Mouse (Mus musculus): ENCODE data around the gene Atg16l1. TPM values are rescaled to one million over a fixed set of nuclear protein-coding genes. Genes with fewer than 3 reads are reported as not detected.
"Not testable (repeated sequence)": the region's sequence is repeated elsewhere in the genome, so short reads cannot be mapped to it uniquely, and the experiment has no call there.

Atg16l1 gene
- polyA plus RNA-seq, 1 experiment from 2014 or later = 31.4 TPM

DNA sequence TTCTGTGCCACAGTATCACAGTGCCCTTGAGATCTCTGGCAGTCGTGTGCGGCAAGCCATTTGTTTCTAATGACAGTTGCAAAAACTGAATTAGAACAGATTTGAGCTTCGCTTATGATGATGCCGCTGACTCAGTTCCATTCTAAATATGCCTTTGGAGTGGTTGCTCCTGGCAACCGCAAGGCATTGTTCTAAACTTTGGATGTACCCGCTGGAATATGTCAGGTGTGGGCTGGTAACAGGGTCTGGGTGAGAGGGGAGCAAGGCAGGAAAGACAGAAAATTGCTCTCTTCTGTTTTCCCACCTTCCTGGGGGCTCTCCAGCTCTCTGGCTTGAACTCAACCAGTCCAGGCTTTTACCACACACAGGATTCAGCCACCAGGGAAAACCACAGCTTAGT is 57.5 kb downstream of the Atg16l1 start:
- Histone ChIP-seq H3K9me3 (replicated peaks) (no peaks in the 10 kb centered on the region), H3K9ac (no peak overlapping the region)
- ATAC-seq (replicated peaks; ENCODE audit: low FRiP score) = no peak

DNA sequence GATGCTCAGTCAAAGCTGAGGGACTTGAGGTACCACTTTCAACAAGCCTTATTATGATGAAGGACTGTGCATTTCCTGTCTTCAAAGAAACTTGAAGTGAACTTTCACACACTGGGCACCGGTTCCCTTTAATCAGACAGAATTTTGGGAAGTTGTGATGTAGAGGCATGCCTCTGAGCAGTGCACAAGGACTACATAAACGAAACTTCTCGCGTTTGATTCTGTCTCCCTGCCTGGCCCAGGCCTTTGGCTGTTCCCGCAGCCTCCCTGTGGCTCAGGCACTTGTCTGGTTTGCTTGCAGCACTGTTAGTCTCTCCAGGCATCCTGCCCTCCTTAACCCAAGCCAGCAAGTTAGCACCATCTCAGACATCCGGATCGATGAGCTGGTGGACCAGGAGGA is 58.0 kb downstream of the Atg16l1 start:
- Histone ChIP-seq H3K9me3 (replicated peaks) (no peaks in the 10 kb centered on the region), H3K4me1 (no peaks in the 10 kb centered on the region), H3K9ac (no peak overlapping the region), H3K4me3 (replicated peaks) (no peak overlapping the region), H3K36me3 (no peaks in the 10 kb centered on the region), H3K4me2 (no peak overlapping the region), H3K27me3 (no peaks in the 10 kb centered on the region), H3K27ac (no peak overlapping the region)
- ATAC-seq (replicated peaks; ENCODE audit: low FRiP score) = no peak
- 74% methylated on average over 7 of the region's 7 CpGs for WGBS

More for the DNA sequence above, 57.5 kb downstream of the Atg16l1 start:
- no peak overlapping the region for H3K4me3 ChIP-seq (replicated peaks)
- WGBS = 82% methylated on average over 6 of the region's 6 CpGs
- H3K27me3 ChIP-seq = no peaks in the 10 kb centered on the region
- H3K4me1 ChIP-seq = no peaks in the 10 kb centered on the region
- H3K4me2 ChIP-seq = no peak overlapping the region
- no peaks in the 10 kb centered on the region for H3K36me3 ChIP-seq
- H3K27ac ChIP-seq = no peak overlapping the region

- Histone ChIP-seq H3K4me3 (replicated peaks) (no peak overlapping the region), H3K27me3 (no peaks in the 10 kb centered on the region), H3K9me3 (replicated peaks) (no peaks in the 10 kb centered on the region), H3K4me2 (no peak overlapping the region), H3K9ac (no peak overlapping the region), H3K36me3 (no peaks in the 10 kb centered on the region), H3K4me1 (no peaks in the 10 kb centered on the region), H3K27ac (no peak overlapping the region)
- ATAC-seq (replicated peaks; ENCODE audit: low FRiP score) = no peak
- 91% methylated on average over 10 of the region's 10 CpGs for WGBS
These were observed 68.8 kb downstream of the Atg16l1 start for GRCm38 (mm10) chr1:87824420-87824995.

- Histone ChIP-seq H3K27ac (no peak overlapping the region), H3K27me3 (no peaks in the 10 kb centered on the region), H3K4me1 (no peaks in the 10 kb centered on the region), H3K4me2 (no peak overlapping the region), H3K9ac (no peak overlapping the region), H3K9me3 (replicated peaks) (no peaks in the 10 kb centered on the region), H3K36me3 (no peaks in the 10 kb centered on the region), H3K4me3 (replicated peaks) (no peak overlapping the region)
- no peak for ATAC-seq (replicated peaks; ENCODE audit: low FRiP score)
- 88% methylated on average over 5 of the region's 5 CpGs for WGBS
These were observed 69.6 kb downstream of the Atg16l1 start for GRCm38 (mm10) chr1:87825281-87825680.

DNA sequence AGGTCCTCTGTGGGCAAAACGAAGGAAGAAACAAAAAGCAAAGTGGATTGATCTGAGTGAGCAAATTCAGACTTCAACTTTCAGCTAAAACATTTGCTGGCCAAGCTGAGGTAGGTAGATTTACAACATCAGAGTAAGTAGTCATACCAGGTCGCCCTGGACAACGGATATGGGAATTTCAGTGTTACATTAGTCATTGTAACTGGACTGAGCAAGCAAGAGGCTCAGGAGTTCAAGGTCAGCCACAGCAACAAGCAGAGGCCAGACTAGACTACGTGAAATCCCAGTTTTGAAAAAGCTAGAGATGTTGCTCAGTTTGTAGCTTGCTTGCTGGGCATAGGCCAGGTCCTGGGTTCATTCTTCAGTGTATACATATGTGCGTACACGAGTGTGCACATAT is 70.3 kb downstream of the Atg16l1 start:
- H3K4me1 ChIP-seq = no peaks in the 10 kb centered on the region
- H3K36me3 ChIP-seq = no peaks in the 10 kb centered on the region
- no peaks in the 10 kb centered on the region for H3K9me3 ChIP-seq (replicated peaks)
- no peak overlapping the region for H3K9ac ChIP-seq
- WGBS = 82% methylated on average over 6 of the region's 6 CpGs
- no peak overlapping the region for H3K27ac ChIP-seq
- H3K4me2 ChIP-seq = no peak overlapping the region
- no peak overlapping the region for H3K4me3 ChIP-seq (replicated peaks)
- ATAC-seq (replicated peaks; ENCODE audit: low FRiP score) = no peak
- H3K27me3 ChIP-seq = no peaks in the 10 kb centered on the region

DNA sequence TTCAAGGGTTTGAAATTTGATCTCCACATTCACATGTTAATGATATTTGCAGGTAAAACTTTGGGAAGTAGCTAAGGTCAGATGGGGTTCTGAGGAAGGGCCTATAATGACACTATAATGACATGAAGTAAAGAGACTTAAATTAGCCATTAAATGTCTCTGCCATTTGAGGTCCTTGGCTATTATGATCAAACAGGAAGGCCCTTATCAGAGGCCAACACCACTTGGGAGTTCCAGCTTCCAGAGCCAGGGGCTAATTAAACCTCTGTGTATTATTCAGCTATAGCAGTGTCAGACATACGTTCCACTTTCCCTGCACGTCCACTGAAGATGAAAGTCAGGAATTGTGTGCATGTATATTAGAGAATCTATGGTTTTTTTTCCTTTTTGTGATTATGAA is 70.8 kb downstream of the Atg16l1 start:
- no peaks in the 10 kb centered on the region for H3K36me3 ChIP-seq
- no peaks in the 10 kb centered on the region for H3K4me1 ChIP-seq
- no peak overlapping the region for H3K27ac ChIP-seq
- H3K9me3 ChIP-seq (replicated peaks) = no peaks in the 10 kb centered on the region
- no peak overlapping the region for H3K4me2 ChIP-seq
- no peaks in the 10 kb centered on the region for H3K27me3 ChIP-seq
- WGBS = 78% methylated on average over 2 of the region's 2 CpGs
- no peak for ATAC-seq (replicated peaks; ENCODE audit: low FRiP score)
- H3K4me3 ChIP-seq (replicated peaks) = no peak overlapping the region
- no peak overlapping the region for H3K9ac ChIP-seq

- not testable (repeated sequence) for H3K9ac ChIP-seq; ATAC-seq (replicated peaks; ENCODE audit: low FRiP score); H3K27me3 ChIP-seq; H3K4me1 ChIP-seq; H3K4me2 ChIP-seq; H3K27ac ChIP-seq; H3K4me3 ChIP-seq (replicated peaks); H3K36me3 ChIP-seq; H3K9me3 ChIP-seq (replicated peaks)
- 91% methylated on average over 1 of the region's 1 CpGs for WGBS
These were observed 71.8 kb downstream of the Atg16l1 start for GRCm38 (mm10) chr1:87827476-87827875.

DNA sequence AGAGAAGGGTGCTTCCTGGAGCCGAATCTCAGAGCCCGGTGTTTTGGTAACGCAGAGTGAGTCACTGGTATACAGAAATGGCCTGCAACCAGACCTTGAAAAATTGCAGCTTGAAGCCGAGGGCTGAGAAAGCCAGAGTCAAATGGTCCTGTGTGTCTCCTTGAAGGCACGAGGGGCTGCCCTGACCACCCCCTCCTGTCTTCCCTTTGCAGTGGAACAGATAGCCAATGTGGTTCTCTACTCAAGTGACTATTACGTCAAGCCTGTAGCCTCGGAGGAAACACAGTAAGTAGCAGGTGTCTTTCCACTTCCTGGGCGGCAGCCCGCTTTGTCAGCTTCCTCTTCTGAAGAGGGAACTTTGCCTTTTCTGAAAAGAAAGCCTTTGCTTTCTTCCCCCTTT is 72.5 kb downstream of the Atg16l1 start:
- Histone ChIP-seq H3K4me3 (replicated peaks) (no peak overlapping the region), H3K9me3 (replicated peaks) (no peaks in the 10 kb centered on the region), H3K27me3 (no peaks in the 10 kb centered on the region), H3K9ac (no peak overlapping the region), H3K4me2 (no peak overlapping the region), H3K36me3 (no peaks in the 10 kb centered on the region), H3K27ac (no peak overlapping the region), H3K4me1 (no peaks in the 10 kb centered on the region)
- no peak for ATAC-seq (replicated peaks; ENCODE audit: low FRiP score)
- WGBS = 66% methylated on average over 9 of the region's 9 CpGs

DNA sequence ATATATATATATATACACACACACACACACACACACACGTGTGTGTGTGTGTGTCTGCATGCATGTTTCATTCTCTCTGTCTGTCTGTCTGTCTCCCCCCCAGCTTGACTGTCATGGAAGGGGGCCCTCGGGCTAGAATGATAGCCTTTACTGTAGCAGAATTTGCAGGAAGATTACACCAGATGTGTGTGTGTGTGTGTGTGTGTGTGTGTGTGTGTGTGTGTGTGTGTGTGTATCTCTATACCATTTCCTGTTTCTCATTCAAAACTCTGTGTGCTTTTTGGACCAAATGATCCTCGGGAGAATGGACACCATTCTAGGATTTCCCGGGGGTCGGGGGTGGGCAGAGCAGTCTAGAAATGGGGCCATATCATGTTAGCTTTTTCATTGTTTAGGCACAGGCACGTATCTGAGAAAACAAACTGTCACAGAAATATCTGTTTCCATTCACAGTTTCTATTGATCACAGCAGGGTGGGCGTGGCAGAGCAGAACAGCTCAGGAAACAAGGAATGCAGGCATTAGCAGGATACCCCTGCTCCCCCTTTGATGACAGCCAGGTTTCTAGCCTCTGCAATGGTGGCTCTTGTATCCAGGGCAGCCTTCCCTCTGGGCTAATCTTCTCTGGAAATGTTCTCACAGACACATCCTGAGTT is 73.4 kb downstream of the Atg16l1 start:
- Histone ChIP-seq H3K4me1 (no peaks in the 10 kb centered on the region), H3K27me3 (no peaks in the 10 kb centered on the region), H3K27ac (no peak overlapping the region), H3K4me3 (replicated peaks) (no peak overlapping the region), H3K9ac (no peak overlapping the region), H3K4me2 (no peak overlapping the region), H3K36me3 (no peaks in the 10 kb centered on the region), H3K9me3 (replicated peaks) (no peaks in the 10 kb centered on the region)
- WGBS = 53% methylated on average over 7 of the region's 7 CpGs
- no peak for ATAC-seq (replicated peaks; ENCODE audit: low FRiP score)

- no peaks in the 10 kb centered on the region for H3K4me1 ChIP-seq
- no peak overlapping the region for H3K9ac ChIP-seq
- ATAC-seq (replicated peaks; ENCODE audit: low FRiP score) = no peak
- no peaks in the 10 kb centered on the region for H3K36me3 ChIP-seq
- H3K27ac ChIP-seq = no peak overlapping the region; the same call in 1 of the 2 replicates
- no peak overlapping the region for H3K4me2 ChIP-seq
- no peaks in the 10 kb centered on the region for H3K27me3 ChIP-seq
- 57% methylated on average over 6 of the region's 6 CpGs for WGBS
- no peak overlapping the region for H3K4me3 ChIP-seq (replicated peaks)
- H3K9me3 ChIP-seq (replicated peaks) = no peaks in the 10 kb centered on the region
These were observed 74.0 kb downstream of the Atg16l1 start for GRCm38 (mm10) chr1:87829621-87830211.

GRCm38 (mm10) chr1:87836453-87836852 is 80.8 kb downstream of the Atg16l1 start:
- Histone ChIP-seq H3K9me3 (replicated peaks) (no peaks in the 10 kb centered on the region), H3K4me1 (peaks cover 9% of the 10 kb centered on the region), H3K27ac (no peak overlapping the region), H3K36me3 (no peaks in the 10 kb centered on the region), H3K4me3 (replicated peaks) (no peak overlapping the region), H3K27me3 (no peaks in the 10 kb centered on the region), H3K4me2 (no peak overlapping the region), H3K9ac (no peak overlapping the region)
- ATAC-seq (replicated peaks; ENCODE audit: low FRiP score) = no peak; the same call in 1 of the 2 replicates
- WGBS = 68% methylated on average over 1 of the region's 1 CpGs

DNA sequence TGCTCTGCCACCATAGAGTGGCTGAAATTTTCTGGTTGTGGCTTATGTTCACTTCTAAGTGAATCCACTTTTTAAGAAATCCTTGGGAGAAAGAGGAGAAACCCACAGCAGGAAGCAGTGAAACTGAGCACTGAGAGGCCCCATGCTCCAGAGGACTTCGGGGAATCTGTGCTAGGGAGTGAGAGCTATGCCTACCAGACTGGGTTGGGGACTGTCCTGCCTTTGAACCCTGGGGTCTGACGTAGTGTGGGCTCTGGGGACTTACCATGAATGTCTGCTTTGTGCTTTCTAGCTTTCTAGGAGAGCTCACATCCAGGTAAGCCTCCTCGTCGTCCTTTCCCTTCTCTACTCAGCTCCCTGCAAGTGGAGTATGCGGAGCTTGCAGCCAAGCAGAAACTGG is 81.3 kb downstream of the Atg16l1 start:
- Histone ChIP-seq H3K9ac (no peak overlapping the region), H3K4me1 (peaks cover 9% of the 10 kb centered on the region), H3K27me3 (no peaks in the 10 kb centered on the region), H3K4me3 (replicated peaks) (no peak overlapping the region), H3K9me3 (replicated peaks) (no peaks in the 10 kb centered on the region), H3K36me3 (no peaks in the 10 kb centered on the region), H3K27ac (peak overlapping the region; percentile 56), H3K4me2 (no peak overlapping the region)
- 0 out of 2 replicates have a peak, but pooled peaks have one; percentile 29 for ATAC-seq (replicated peaks; ENCODE audit: low FRiP score)
- 47% methylated on average over 5 of the region's 5 CpGs for WGBS

All from kidney, embryonic 15.5 days (tissue).